8 mouse cellular contexts compared by ENCODE assay signal in the genomic region with DNA sequence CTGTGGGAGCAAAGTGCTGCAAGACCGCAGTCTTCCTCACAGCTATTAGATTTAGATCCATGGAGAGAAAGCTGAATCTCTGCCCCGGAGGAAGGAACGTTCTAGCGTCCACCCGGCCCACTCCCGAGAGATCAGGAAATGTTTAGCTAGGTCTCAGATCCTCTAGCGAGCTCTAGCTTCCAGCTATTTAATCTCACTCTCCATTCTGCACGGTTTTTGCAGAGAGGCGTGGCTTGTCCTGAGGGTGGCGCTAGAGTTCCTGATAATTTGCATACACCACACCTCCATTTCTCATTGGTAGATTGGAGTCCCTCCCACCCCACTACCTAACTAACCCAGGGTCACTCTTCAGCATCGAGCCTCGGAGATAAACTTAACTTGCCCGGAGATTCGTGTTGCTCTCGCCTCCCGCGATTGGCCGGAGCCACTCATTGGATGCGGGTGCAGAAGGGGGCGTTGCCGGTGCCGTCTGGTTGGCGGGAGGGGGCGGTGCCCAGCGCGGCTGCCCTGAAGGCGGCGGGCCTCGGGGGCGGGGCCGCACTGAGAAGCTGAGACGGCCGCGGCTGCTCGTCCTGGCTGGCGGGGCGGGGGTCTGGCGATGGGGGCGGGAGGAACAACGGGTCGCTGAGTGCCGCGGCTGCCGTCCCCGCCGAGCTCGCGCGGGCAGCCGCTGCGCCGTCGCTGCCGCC. TPM values are rescaled to one million over a fixed set of nuclear protein-coding genes. Genes with fewer than 3 reads are reported as not detected.
DNase-seq lines count a peak whose midpoint lies in the region; ATAC-seq and TF ChIP-seq lines count a peak whose summit lies in the region.

No protein-coding gene starts in this region.

- peaks cover 7% of the 10 kb centered on the region; the same call in 1 of the 2 replicates for H3K79me2 ChIP-seq in CH12.LX (replicated peaks; ENCODE audit: control insufficient read depth, extremely low read depth, insufficient read depth, poor library complexity, severe bottlenecking)

- TF ChIP-seq POLR2A in CH12.LX (IDR thresholded peaks at IDR 0.05; ENCODE audit: low read depth, low read length) = peak; percentile 59

- H3K27me3 ChIP-seq in CH12.LX (replicated peaks) = no peaks in the 10 kb centered on the region
- H3K27me3 ChIP-seq in forebrain, embryonic 11.5 days (ENCODE audit: control insufficient read depth, insufficient read depth, low read length) = no peaks in the 10 kb centered on the region
- no peaks in the 10 kb centered on the region for H3K27me3 ChIP-seq in heart, embryonic 16.5 days (ENCODE audit: control insufficient read depth, insufficient read depth, low read length)
- peaks cover 31% of the 10 kb centered on the region for H3K27me3 ChIP-seq in liver, embryonic 15.5 days
- H3K27me3 ChIP-seq in neural tube, embryonic 12.5 days (replicated peaks) = no peaks in the 10 kb centered on the region

- ATAC-seq in forebrain, embryonic 11.5 days (replicated peaks; ENCODE audit: low FRiP score) = peak; percentile 99
- ATAC-seq in heart, embryonic 16.5 days (replicated peaks; ENCODE audit: extremely low read depth, insufficient read depth, low FRiP score) = peak; percentile 98
- peak; percentile 97 for ATAC-seq in liver, embryonic 15.5 days (ENCODE audit: insufficient read depth)
- peak; percentile 98 for ATAC-seq in neural tube, embryonic 12.5 days (ENCODE audit: low FRiP score, low read depth)

- H3K9me3 ChIP-seq in CH12.LX (replicated peaks; ENCODE audit: low read length) = no peaks in the 10 kb centered on the region
- no peaks in the 10 kb centered on the region for H3K9me3 ChIP-seq in forebrain, embryonic 11.5 days (ENCODE audit: control insufficient read depth, low read length)
- H3K9me3 ChIP-seq in heart, embryonic 16.5 days (replicated peaks; ENCODE audit: control insufficient read depth, low read length) = no peaks in the 10 kb centered on the region
- no peaks in the 10 kb centered on the region for H3K9me3 ChIP-seq in liver, embryonic 15.5 days (replicated peaks)
- no peaks in the 10 kb centered on the region for H3K9me3 ChIP-seq in neural tube, embryonic 12.5 days

- peaks cover 5 to 25% of the 10 kb centered on the region in 2 experiments for H3K4me1 ChIP-seq in CH12.LX (ENCODE audit: control insufficient read depth in 1 of 2, insufficient read depth in 2 of 2)
- H3K4me1 ChIP-seq in forebrain, embryonic 11.5 days (replicated peaks; ENCODE audit: control insufficient read depth, insufficient read depth, low read length) = peaks cover 2% of the 10 kb centered on the region; the same call in 1 of the 2 replicates
- H3K4me1 ChIP-seq in heart, embryonic 16.5 days (ENCODE audit: control insufficient read depth, insufficient read depth, low read length) = no peaks in the 10 kb centered on the region; the same call in none of the 2 replicates
- H3K4me1 ChIP-seq in liver, embryonic 15.5 days (replicated peaks) = peaks cover 26% of the 10 kb centered on the region
- H3K4me1 ChIP-seq in neural tube, embryonic 12.5 days = peaks cover 5% of the 10 kb centered on the region

- peak overlapping the region; percentile 96 for H3K4me2 ChIP-seq in CH12.LX (ENCODE audit: insufficient read depth, low read depth, poor library complexity, severe bottlenecking)
- H3K4me2 ChIP-seq in forebrain, embryonic 11.5 days (ENCODE audit: low read depth, low read length, severe bottlenecking) = peak overlapping the region; percentile 69
- peak overlapping the region; percentile 91 for H3K4me2 ChIP-seq in heart, embryonic 16.5 days (ENCODE audit: low read depth, low read length)
- peak overlapping the region; percentile 87 for H3K4me2 ChIP-seq in liver, embryonic 15.5 days
- H3K4me2 ChIP-seq in neural tube, embryonic 12.5 days (replicated peaks) = peak overlapping the region; percentile 69

- H3K9ac ChIP-seq in CH12.LX (ENCODE audit: insufficient read depth, low read depth) = peak overlapping the region; percentile 67
- peak overlapping the region; percentile 87 for H3K9ac ChIP-seq in forebrain, embryonic 11.5 days (ENCODE audit: low read length)
- peak overlapping the region; percentile 86 for H3K9ac ChIP-seq in heart, embryonic 16.5 days (ENCODE audit: low read length)
- peak overlapping the region; percentile 27 for H3K9ac ChIP-seq in liver, embryonic 15.5 days
- H3K9ac ChIP-seq in neural tube, embryonic 12.5 days = peak overlapping the region; percentile 92

- no peak for TF ChIP-seq EP300 in CH12.LX (IDR thresholded peaks at IDR 0.05; ENCODE audit: low read length)

- in situ Hi-C loops in CH12.LX (cut with MboI; ENCODE audit: low pct_ligation_motif_present, low pct_unique_long_range_greater_than_20kb, low sequenced_read_pairs) = loop anchor here (10.0 kb wide), 1 partner anchor 91 kb away; no protein-coding TSS in a partner anchor

- peak overlapping the region; percentile 63 for H3K27ac ChIP-seq in CH12.LX (ENCODE audit: insufficient read depth, low read depth)
- H3K27ac ChIP-seq in forebrain, embryonic 11.5 days (ENCODE audit: low read depth, low read length) = peak overlapping the region; percentile 82
- H3K27ac ChIP-seq in heart, embryonic 16.5 days (ENCODE audit: low read length) = peak overlapping the region; percentile 95
- peak overlapping the region; percentile 63 for H3K27ac ChIP-seq in liver, embryonic 15.5 days (replicated peaks)
- peak overlapping the region; percentile 90 for H3K27ac ChIP-seq in neural tube, embryonic 12.5 days

- peak; percentile 98 for DNase-seq in CH12.LX (ENCODE audit: extremely low read depth)
- peak; percentile 95 for DNase-seq in c-Kit-positive CD71-positive TER-119-negative erythroid progenitor cells, embryonic 14.5 days (ENCODE audit: low read depth)
- peak; percentile 99 for DNase-seq in forebrain, embryonic 11.5 days (ENCODE audit: low spot score)
- DNase-seq in kidney, postnatal 36 days = peak; percentile 99 to 100
- peak; percentile 99 for DNase-seq in telencephalon, adult 2 months (ENCODE audit: low read depth, low spot score)

- dilution Hi-C loops in CH12.LX (cut with MboI; ENCODE audit: extremely low pct_ligation_motif_present, extremely low pct_unique_long_range_greater_than_20kb, low sequenced_read_pairs) = no loop called here

- WGBS in forebrain, embryonic 11.5 days = 1% methylated on average over 47 of the region's 54 CpGs
- WGBS in heart, embryonic 16.5 days = under 1% methylated on average over 52 of the region's 54 CpGs
- under 1% methylated on average over 53 of the region's 54 CpGs for WGBS in liver, embryonic 15.5 days (ENCODE audit: insufficient replicate concordance)
- under 1% methylated on average over 52 of the region's 54 CpGs for WGBS in neural tube, embryonic 12.5 days

- TF ChIP-seq RAD21 in CH12.LX (IDR thresholded peaks at IDR 0.05; ENCODE audit: low read depth, low read length) = peak; percentile 36

- peak in 1 of 2 experiments; percentile 68; a peak in 2 of 4 replicates for TF ChIP-seq CTCF in CH12.LX (conservative IDR thresholded peaks at IDR 0.05 in 1 of 2, IDR thresholded peaks at IDR 0.05 in 1 of 2; ENCODE audit: low read depth in 2 of 2, low read length in 2 of 2)

- H3K36me3 ChIP-seq in CH12.LX (replicated peaks in 1 of 2; ENCODE audit: control insufficient read depth in 1 of 2, insufficient read depth in 1 of 2, low read length in 1 of 2) = no peaks in the 10 kb centered on the region
- H3K36me3 ChIP-seq in forebrain, embryonic 11.5 days (ENCODE audit: control insufficient read depth, insufficient read depth, low read length) = no peaks in the 10 kb centered on the region
- H3K36me3 ChIP-seq in heart, embryonic 16.5 days (ENCODE audit: control insufficient read depth, insufficient read depth) = no peaks in the 10 kb centered on the region
- no peaks in the 10 kb centered on the region for H3K36me3 ChIP-seq in liver, embryonic 15.5 days (replicated peaks)
- H3K36me3 ChIP-seq in neural tube, embryonic 12.5 days = no peaks in the 10 kb centered on the region

- peak overlapping the region; percentile 78 to 89 (median 78) for H3K4me3 ChIP-seq in CH12.LX (replicated peaks in 1 of 3; ENCODE audit: low read depth in 2 of 3, low read length in 2 of 3, poor library complexity in 1 of 3)
- H3K4me3 ChIP-seq in forebrain, embryonic 11.5 days (ENCODE audit: low read depth, low read length) = peak overlapping the region; percentile 85
- H3K4me3 ChIP-seq in heart, embryonic 16.5 days (ENCODE audit: low read length) = peak overlapping the region; percentile 83
- peak overlapping the region; percentile 65 for H3K4me3 ChIP-seq in liver, embryonic 15.5 days (replicated peaks)
- peak overlapping the region; percentile 92 for H3K4me3 ChIP-seq in neural tube, embryonic 12.5 days

TF ChIP-seq in CH12.LX, 34 proteins besides CTCF, POLR2A, EP300 and RAD21 (continues in another document):
- TF ChIP-seq HCFC1 (IDR thresholded peaks at IDR 0.05; ENCODE audit: low read depth, low read length) (no peak), CHD2 (IDR thresholded peaks at IDR 0.05; ENCODE audit: low read length) (peak; percentile 58; the same call in 1 of the 2 replicates), BHLHE40 (IDR thresholded peaks at IDR 0.05; ENCODE audit: low read depth, low read length) (no peak), POLR2AphosphoS2 (IDR thresholded peaks at IDR 0.05; ENCODE audit: low read depth, low read length) (no peak), MEF2A (IDR thresholded peaks at IDR 0.05; ENCODE audit: borderline replicate concordance, low read depth, low read length) (no peak), USF1 (IDR thresholded peaks at IDR 0.05; ENCODE audit: low read depth, low read length) (no peak), GABPA (IDR thresholded peaks at IDR 0.05; ENCODE audit: insufficient replicate concordance, low read depth, low read length) (no peak), MXI1 (IDR thresholded peaks at IDR 0.05; ENCODE audit: low read depth, low read length) (peak; percentile 45; the same call in 1 of the 2 replicates), NELFE (IDR thresholded peaks at IDR 0.05; ENCODE audit: low read depth, low read length) (peak; percentile 49; the same call in 1 of the 2 replicates), TCF12 (IDR thresholded peaks at IDR 0.05; ENCODE audit: low read depth, low read length) (peak; percentile 36; the same call in 1 of the 2 replicates), CHD1 (IDR thresholded peaks at IDR 0.05; ENCODE audit: low read depth, low read length) (peak; percentile 17; the same call in 1 of the 2 replicates), PAX5 (IDR thresholded peaks at IDR 0.05; ENCODE audit: low read length) (no peak), RCOR1 (conservative IDR thresholded peaks at IDR 0.05; ENCODE audit: low read depth, low read length) (no peak), JUND (conservative IDR thresholded peaks at IDR 0.05; ENCODE audit: low read depth, low read length) (no peak)

RNA-seq across cellular contexts. Expression of gene Sesn3, which starts 1.1 kb away (rescaled TPM):
- total RNA-seq in CH12.LX (2012; rRNA removed) = 3.8 and 4.6 TPM in 2 replicates
- 3.9 TPM in 2 replicates for total RNA-seq in CH12.LX (2014; rRNA removed)
- 14.3 and 16.1 TPM in 2 replicates for polyA plus RNA-seq in CH12.LX (2012; ENCODE audit: insufficient read length, low read depth)
- 22.9 and 26.6 TPM in 2 replicates for polyA plus RNA-seq in forebrain, embryonic 11.5 days (2014; fragmentation: Nextera tagmentation; extraction: Ambion mirVana)
- 9.2 and 10.1 TPM in 2 replicates for polyA plus RNA-seq in heart, embryonic 16.5 days (2015; fragmentation: Nextera tagmentation; extraction: Ambion mirVana)
- polyA plus RNA-seq in liver, embryonic 15.5 days (2015; fragmentation: Nextera tagmentation; extraction: Ambion mirVana) = 0.99 and 1.5 TPM in 2 replicates
- polyA plus RNA-seq in neural tube, embryonic 12.5 days (2016; fragmentation: Nextera tagmentation; extraction: Ambion mirVana) = 19.7 and 24.3 TPM in 2 replicates

Comparison
In these comparisons a context has a peak if more than half of its experiments do, and no peak if none do; other contexts are left out.
1. Peak in every context shown above with its lines: DNase-seq, ATAC-seq, H3K4me3 ChIP-seq and H3K27ac ChIP-seq.
2. H3K9ac ChIP-seq: peak in every context shown above with its lines; median percentile 92 in neural tube, embryonic 12.5 days; 87 in forebrain, embryonic 11.5 days; 86 in heart, embryonic 16.5 days; 67 in CH12.LX; 27 in liver, embryonic 15.5 days.